Mouse (Mus musculus): ENCODE measurements at regions not wholly inside any gene's neighbourhood (a gene's known extent, or its start where the extent isn't known, plus 50 kb on each side); places are given as distances from the start of the nearest gene placed in this dataset.

DNA sequence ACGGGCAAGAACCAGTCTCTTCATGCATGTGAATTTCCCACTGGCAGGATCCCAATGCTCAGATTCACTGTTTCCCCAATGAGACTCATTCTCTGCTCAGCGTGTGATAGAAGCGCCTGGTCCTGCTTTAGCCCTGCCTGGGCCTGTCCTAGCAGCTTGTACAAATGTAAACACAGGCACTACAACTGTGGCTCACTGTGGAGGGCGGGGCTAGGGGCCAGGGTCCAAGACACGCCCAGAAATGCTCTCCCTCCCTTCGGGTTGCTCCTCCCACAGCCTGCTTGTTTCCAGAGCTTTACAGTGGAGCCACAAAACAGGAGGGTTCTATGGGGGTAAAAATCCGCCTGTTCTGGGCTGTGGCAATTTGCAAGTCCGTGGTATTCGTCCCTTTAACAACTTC is 105.7 kb downstream of the Btg1 start:
- intact Hi-C loops (cut with DNase I): no loop called here
- DNase-seq (ENCODE audit: low spot score in 2 of 2): no peak

GRCm38 (mm10) chr10:96723071-96723470 is 106.3 kb downstream of the Btg1 start:
- intact Hi-C loops (cut with DNase I): no loop called here
- DNase-seq (ENCODE audit: low spot score in 2 of 2): no peak

DNA sequence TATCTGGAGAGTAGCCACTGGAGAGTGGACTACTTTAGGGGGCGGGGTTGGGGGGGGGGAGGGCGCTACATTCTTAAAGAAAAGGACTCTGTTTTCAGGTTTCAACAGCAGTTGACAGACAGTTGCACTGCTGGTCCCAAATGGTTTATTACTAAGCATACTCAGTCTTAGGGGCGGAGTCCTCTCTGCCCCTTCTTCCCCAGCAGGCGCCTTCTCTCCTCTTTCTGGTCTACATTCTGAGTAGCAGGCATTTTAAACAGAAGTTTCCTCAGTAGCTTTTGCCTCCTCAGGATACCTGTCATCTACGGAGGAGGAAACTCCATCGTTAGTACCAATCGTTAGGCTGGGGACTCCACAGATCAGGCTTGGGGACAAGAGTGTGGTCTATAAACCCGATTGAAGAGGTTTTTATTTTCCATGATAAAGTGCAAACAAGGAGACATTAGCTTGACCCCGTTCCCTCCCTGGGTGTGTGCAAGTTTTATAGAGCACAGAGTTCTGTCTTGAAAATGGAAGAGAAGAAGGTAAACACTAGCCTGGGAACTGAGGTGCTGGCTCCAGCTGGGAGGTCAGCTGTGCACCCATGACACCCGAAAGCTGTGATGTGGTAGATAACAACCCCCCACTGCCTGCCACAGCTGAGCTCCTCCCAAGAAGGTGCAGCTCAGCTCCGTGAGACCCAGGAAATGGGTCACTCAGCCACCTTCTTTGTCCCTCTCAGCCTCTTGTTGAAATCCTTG is 107.8 kb downstream of the Btg1 start:
- intact Hi-C loops (cut with DNase I): loop anchor here (5.0 kb wide), 2 partner anchors 107 to 353 kb away; partner anchors contain the start of gene Btg1
- no peak for DNase-seq (ENCODE audit: low spot score in 2 of 2)

GRCm38 (mm10) chr10:96726801-96727780 is 110.3 kb downstream of the Btg1 start:
- DNase-seq (ENCODE audit: low spot score in 2 of 2): peak; percentile 33 to 43
- intact Hi-C loops (cut with DNase I): loop anchor here (5.0 kb wide), 2 partner anchors 110 to 350 kb away; partner anchors contain the start of gene Btg1

- intact Hi-C loops (cut with DNase I): no loop called here
- no peak for DNase-seq (ENCODE audit: low spot score in 2 of 2)
Measured at GRCm38 (mm10) chr10:96733581-96733980, 116.8 kb downstream of the Btg1 start.

DNA sequence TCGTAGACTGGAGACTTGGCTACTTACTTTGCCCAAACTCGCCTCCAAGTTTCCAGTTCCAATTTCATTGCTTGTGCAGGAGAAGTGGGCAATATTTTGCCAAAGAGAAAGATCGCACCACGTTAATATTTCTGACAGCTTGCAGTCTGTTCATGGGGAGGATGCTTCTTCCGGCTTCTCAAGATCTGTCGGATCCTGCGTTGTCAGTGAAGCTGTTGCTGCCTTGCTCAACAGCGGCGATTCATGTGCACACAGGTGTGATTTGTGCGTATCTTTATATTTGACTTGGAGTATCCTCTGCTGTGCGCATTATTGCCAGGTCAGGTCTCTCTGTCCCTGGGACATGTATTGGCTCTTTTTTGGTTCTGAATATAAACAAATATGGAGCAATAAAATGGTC is 118.3 kb downstream of the Btg1 start:
- intact Hi-C loops (cut with DNase I): no loop called here
- no peak for DNase-seq (ENCODE audit: low spot score in 2 of 2)

DNA sequence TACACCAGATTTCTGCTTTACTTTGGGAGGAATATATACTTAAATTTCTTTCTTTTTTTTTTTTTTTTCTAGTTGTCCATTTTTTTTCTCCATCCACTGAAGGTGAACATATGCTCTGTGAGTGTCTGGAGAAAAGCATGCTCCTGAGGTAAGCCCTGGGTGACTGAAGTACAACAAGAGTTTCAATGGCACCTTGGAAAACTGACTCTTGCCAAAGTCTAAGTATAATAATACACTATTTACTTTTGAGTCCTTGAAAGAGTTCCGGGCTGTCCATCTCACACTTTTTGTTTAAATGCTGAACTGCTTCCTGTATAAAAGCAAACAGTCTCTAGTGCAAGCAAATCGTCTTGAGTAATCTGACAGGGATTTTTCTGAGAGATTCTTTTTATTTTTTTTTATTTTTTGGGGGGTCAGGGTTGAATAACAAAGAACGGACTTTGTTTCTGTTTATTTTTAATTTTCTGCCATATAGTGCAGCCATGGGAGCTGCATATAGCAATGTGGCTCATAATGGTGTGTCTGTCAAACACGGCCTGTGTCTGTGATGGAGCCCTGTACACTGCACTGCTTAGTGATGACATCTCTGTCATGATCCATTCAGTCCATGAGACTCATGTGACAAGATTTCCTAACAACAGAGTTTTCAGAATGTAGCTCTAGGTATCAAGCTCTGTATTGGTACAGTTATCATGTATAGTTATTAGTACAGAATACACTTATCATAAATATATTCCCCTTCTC is 119.3 kb downstream of the Btg1 start:
- intact Hi-C loops (cut with DNase I): no loop called here
- DNase-seq (ENCODE audit: low spot score in 2 of 2): no peak

GRCm38 (mm10) chr10:96737972-96738371 is 121.2 kb downstream of the Btg1 start:
- intact Hi-C loops (cut with DNase I): no loop called here
- no peak for DNase-seq (ENCODE audit: low spot score in 2 of 2)

GRCm38 (mm10) chr10:96738606-96739005 is 121.8 kb downstream of the Btg1 start:
- intact Hi-C loops (cut with DNase I): no loop called here
- DNase-seq (ENCODE audit: low spot score in 2 of 2): no peak

- no peak for DNase-seq (ENCODE audit: low spot score in 2 of 2)
- intact Hi-C loops (cut with DNase I): no loop called here
Measured at GRCm38 (mm10) chr10:96744167-96744777, 127.5 kb downstream of the Btg1 start.

DNA sequence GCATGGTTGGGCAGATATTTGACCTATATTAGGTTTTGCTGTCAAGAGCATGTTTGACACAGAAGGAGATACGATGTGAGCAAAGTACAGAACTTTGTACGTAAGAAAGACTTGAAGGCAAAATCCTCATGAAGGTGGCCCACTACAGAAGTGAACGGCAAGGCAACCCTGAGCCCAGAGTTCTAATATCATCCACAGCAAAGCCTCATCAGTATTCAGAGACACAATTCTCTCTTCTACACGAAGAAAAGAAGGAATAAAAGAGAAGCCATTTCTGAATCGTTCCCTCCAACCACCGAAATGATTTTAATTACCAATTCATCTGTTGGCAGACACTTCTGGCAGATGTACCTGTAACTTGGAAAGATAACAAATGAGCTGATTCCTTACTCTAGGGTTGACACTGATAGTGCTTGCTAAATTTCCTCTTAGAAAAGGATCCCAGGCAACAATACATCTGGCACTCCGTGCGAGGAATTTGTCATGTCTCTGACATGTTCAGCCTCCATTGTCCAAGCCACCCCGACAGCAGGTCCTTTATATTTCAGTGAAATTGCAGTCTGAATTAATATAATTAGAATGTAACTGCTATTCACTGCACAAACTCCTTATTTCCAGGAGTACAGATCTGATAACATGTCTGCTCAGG is 130.3 kb downstream of the Btg1 start:
- DNase-seq (ENCODE audit: low spot score in 2 of 2): no peak
- intact Hi-C loops (cut with DNase I): no loop called here

- intact Hi-C loops (cut with DNase I): loop anchor here (10.0 kb wide), 1 partner anchor 204 kb away; no protein-coding TSS in a partner anchor
Measured at GRCm38 (mm10) chr10:96750861-96751260, 134.1 kb downstream of the Btg1 start.

DNA sequence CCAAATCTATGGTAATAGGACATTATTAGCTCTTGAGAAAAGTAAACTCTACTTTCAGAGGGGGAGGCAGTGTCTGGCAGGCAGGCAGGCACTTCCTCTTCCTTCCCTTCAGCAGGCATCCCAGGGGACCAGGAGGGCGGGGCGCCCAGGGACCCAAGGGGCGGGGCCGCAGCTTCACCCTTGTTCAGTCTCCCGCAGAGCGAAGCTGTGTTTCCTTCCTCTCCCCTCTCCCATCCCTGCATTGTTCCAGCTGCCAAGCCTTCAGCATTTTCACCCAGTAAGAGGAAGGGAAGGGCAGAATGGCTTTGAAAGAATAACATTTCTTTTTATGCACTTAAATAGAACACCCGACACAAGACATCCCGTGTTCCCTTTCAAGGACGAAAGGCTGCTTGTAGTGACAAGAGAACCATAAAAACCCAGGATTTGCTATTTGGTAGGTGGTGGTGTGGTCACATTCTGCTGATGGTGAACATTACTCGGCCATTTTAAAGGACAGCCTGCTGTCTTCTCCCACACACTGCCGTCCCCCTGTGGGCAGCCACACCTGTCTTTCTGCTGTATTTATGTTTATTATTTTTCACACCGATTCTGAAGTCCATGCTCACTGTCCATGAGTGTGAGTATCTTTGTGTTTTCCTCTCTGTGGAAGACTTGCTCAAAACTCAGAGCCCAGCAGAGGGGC is 134.9 kb downstream of the Btg1 start:
- intact Hi-C loops (cut with DNase I): loop anchor here (10.0 kb wide), 1 partner anchor 203 kb away; no protein-coding TSS in a partner anchor
- DNase-seq (ENCODE audit: low spot score in 2 of 2): peak; percentile 32 to 51

More at GRCm38 (mm10) chr10:96750861-96751260, 134.1 kb downstream of the Btg1 start:
- DNase-seq (ENCODE audit: low spot score in 2 of 2): no peak

DNA sequence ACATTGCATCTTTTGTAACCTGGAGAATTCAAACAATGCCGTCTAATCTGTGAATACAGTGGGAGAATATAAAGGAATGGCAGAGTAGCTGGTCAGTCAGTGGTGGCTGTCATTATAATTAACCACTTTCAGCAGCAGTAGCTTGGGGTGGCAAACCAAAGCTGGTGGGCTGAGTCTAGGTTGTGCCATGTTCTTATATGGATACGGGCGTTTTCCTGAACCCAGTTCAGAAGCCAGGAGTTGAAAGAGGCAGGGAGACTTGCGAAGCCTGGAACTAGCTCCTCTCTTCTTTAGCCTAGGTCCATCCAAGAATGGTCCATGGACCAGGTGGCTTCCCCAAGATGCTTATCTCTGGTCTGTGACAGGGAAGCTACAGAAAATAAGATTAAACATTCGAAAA is 135.7 kb downstream of the Btg1 start:
- intact Hi-C loops (cut with DNase I): loop anchor here (10.0 kb wide), 1 partner anchor 202 kb away; no protein-coding TSS in a partner anchor
- no peak for DNase-seq (ENCODE audit: low spot score in 2 of 2)

- DNase-seq (ENCODE audit: low spot score in 2 of 2): no peak
- intact Hi-C loops (cut with DNase I): loop anchor here (10.0 kb wide), 1 partner anchor 201 kb away; no protein-coding TSS in a partner anchor
Measured at GRCm38 (mm10) chr10:96753521-96753920, 136.7 kb downstream of the Btg1 start.

GRCm38 (mm10) chr10:96755674-96756073 is 138.9 kb downstream of the Btg1 start:
- intact Hi-C loops (cut with DNase I): loop anchor here (10.0 kb wide), 1 partner anchor 199 kb away; no protein-coding TSS in a partner anchor
- DNase-seq (ENCODE audit: low spot score in 2 of 2): no peak

DNA sequence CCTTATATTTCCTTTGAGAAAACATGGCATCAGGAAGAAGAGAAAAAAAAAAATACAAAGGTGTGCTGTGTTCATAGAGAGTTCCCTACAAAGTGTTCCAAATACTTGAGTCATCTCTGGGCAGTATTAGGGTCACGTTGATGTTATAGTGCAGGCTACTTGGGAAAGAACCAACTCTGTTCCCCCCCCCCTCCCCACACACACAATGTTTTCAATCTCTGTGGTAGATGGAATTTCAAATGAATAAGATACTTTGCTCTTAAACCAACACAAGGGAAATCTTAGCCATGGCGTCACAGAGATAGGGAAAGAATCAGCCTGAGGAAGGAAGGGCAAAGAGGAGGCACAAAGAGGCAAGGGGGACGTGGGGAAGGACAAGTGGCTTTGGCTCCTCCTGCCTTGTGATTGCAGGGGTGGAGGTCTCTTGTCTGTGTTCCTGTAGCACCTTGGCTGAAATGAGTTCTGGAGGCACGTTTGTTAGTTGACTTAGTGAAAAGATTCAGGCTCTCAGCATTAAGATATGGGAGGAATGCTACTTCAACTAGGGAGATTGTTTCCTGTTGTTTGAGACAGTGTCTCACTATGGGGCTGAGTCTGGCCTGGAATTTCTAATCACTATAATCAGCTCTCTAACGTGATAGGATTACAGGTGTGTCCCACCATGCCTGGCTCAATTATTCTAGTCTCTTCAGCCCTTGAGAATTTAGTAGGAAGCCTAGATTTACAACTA is 139.7 kb downstream of the Btg1 start:
- DNase-seq (ENCODE audit: low spot score in 2 of 2): no peak
- intact Hi-C loops (cut with DNase I): loop anchor here (10.0 kb wide), 1 partner anchor 198 kb away; no protein-coding TSS in a partner anchor
